Mouse (Mus musculus) myocyte (in vitro differentiated cells): ENCODE measurements around the gene Hnrnpl.

Source experiments
- MAX ChIP-seq: IDR thresholded peaks from one replicate; pipeline ENCODE4 v1.6.1; 2011; ENCODE audit warnings: low read depth, mild to moderate bottlenecking, control low read depth
- MYOD1 ChIP-seq, 3 experiments: IDR thresholded peaks; one replicate each; pipeline ENCODE4 v1.6.1; 2011; ENCODE audit warnings: control low read depth in 2 of 3, low read depth in 2 of 3, mild to moderate bottlenecking in 2 of 3, moderate library complexity in 1 of 3; ENCODE audit not compliant: insufficient read length in 2 of 3, control insufficient read depth in 1 of 3
- POLR2A ChIP-seq: IDR thresholded peaks from one replicate; pipeline ENCODE4 v1.6.1; 2011; ENCODE audit warnings: low read depth, mild to moderate bottlenecking, control low read depth, moderate library complexity; ENCODE audit not compliant: insufficient read length
- USF1 ChIP-seq: IDR thresholded peaks from one replicate; pipeline ENCODE4 v1.6.1; 2011; ENCODE audit warnings: low read depth, mild to moderate bottlenecking, control low read depth, moderate library complexity

DNA sequence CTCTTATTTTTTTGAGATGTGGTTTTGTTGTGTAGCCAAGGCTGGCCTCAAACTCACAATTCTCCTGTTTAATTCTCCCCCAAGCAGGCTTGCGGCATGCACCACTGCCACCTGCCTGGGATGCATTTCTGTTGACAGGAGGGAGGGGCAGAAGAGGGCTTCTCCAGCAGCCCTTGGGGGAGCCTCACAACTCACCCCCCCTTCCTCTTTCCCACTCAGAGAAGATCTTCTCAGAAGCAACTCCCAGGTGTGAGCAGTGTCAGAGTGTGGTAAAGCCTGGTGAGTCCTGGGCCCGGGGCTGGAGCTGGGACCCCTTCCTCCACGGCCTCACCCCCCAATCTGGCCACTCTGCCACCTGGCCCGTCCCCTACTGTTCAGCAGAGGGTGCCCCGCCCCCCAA is 23.2 kb upstream of the Hnrnpl start:
- TF ChIP-seq POLR2A (no peak), MAX (no peak), USF1 (no peak), MYOD1 (IDR thresholded peaks at IDR 0.05; ENCODE audit: control insufficient read depth in 1 of 3, insufficient read length in 2 of 3, low read depth in 2 of 3) (no peak)
